Mouse (Mus musculus) limb, embryonic 11.5 days (tissue): ENCODE results near the gene Arhgef17. TPM values are rescaled to one million over a fixed set of nuclear protein-coding genes. Genes with fewer than 3 reads are reported as not detected.

ENCODE experiments used
- ATAC-seq: fragments of 200-750 bp; cut with Nextera tagmentation; 2 replicates; pipeline ENCODE4 v1.8.0; 2017; ENCODE audit warnings: low read depth; ENCODE audit not compliant: insufficient number of reproducible peaks, low FRiP score, low TSS enrichment
- DNase-seq: peaks from one replicate; pipeline ENCODE4 v3.0.0-alpha.2; 2015; ENCODE audit warnings: low spot score
- H3K27ac ChIP-seq: fragments of 300-500 bp; sonication (generic); replicated peaks from 2 replicates; pipeline ENCODE4 v1.5.1; 2014; ENCODE audit warnings: low read depth, mild to moderate bottlenecking, low read length
- H3K27me3 ChIP-seq: fragments of 300-500 bp; sonication (generic); 2 replicates; pipeline ENCODE4 v1.6.1; 2014; ENCODE audit warnings: mild to moderate bottlenecking, low read length, mixed read lengths; ENCODE audit not compliant: control insufficient read depth, insufficient read depth
- H3K36me3 ChIP-seq: fragments of 300-500 bp; sonication (generic); 2 replicates; pipeline ENCODE4 v1.6.1; 2014; ENCODE audit warnings: mild to moderate bottlenecking, low read length, moderate library complexity, mixed read lengths; ENCODE audit not compliant: control insufficient read depth, insufficient read depth
- H3K4me1 ChIP-seq: fragments of 300-500 bp; sonication (generic); 2 replicates; pipeline ENCODE4 v1.6.1; 2014; ENCODE audit warnings: low read length, mixed read lengths; ENCODE audit not compliant: control insufficient read depth, insufficient read depth
- H3K4me2 ChIP-seq: fragments of 300-500 bp; sonication (generic); 2 replicates; pipeline ENCODE4 v1.6.1; 2014; ENCODE audit warnings: low read depth, mild to moderate bottlenecking, moderate library complexity; ENCODE audit not compliant: severe bottlenecking
- H3K4me3 ChIP-seq: fragments of 300-500 bp; sonication (generic); 2 replicates; pipeline ENCODE4 v1.5.1; 2014; ENCODE audit warnings: low read depth, low read length
- H3K9ac ChIP-seq: fragments of 300-500 bp; sonication (generic); 2 replicates; pipeline ENCODE4 v1.6.1; 2014; ENCODE audit warnings: mild to moderate bottlenecking, low read length
- H3K9me3 ChIP-seq: fragments of 300-500 bp; sonication (generic); 2 replicates; pipeline ENCODE4 v1.6.1; 2016; ENCODE audit warnings: low read length; ENCODE audit not compliant: control insufficient read depth
- WGBS: fragments of 180-500 bp; shearing (Covaris S2); extraction: QIAGEN DNeasy Blood & Tissue Kit; methylation state at CpG from one replicate; pipeline ENCODE4 v1.1.7; 2014; 5-methylcytosine and 5-hydroxymethylcytosine counted together
- polyA plus RNA-seq: library from polyadenylated mRNA; unstranded; fragments of >200 nt; fragmentation: Nextera tagmentation; extraction: Ambion mirVana; gene quantifications from 2 replicates; pipeline ENCODE4 v1.2.1, GENCODE M21; 2014

Arhgef17 gene
- polyA plus RNA-seq, 1 experiment from 2014 or later, result 12.6 TPM

GRCm38 (mm10) chr7:100950481-100951010 is 18.6 kb upstream of the Arhgef17 start:
- Histone ChIP-seq H3K27ac (no peak overlapping the region), H3K9ac (no peak overlapping the region), H3K36me3 (no peaks in the 10 kb centered on the region), H3K4me1 (no peaks in the 10 kb centered on the region), H3K4me2 (no peak overlapping the region), H3K9me3 (no peaks in the 10 kb centered on the region), H3K27me3 (no peaks in the 10 kb centered on the region), H3K4me3 (no peak overlapping the region)
- ATAC-seq (no peak), DNase-seq (no peak)
- 54% methylated on average over 12 of the region's 12 CpGs for WGBS

GRCm38 (mm10) chr7:100950031-100950430 is 18.1 kb upstream of the Arhgef17 start:
- Histone ChIP-seq H3K4me1 (no peaks in the 10 kb centered on the region), H3K9ac (no peak overlapping the region), H3K27me3 (no peaks in the 10 kb centered on the region), H3K36me3 (no peaks in the 10 kb centered on the region), H3K4me2 (no peak overlapping the region), H3K27ac (no peak overlapping the region), H3K4me3 (no peak overlapping the region), H3K9me3 (no peaks in the 10 kb centered on the region)
- 74% methylated on average over 5 of the region's 5 CpGs for WGBS
- no peak for DNase-seq
- no peak for ATAC-seq

GRCm38 (mm10) chr7:100944738-100945137 is 12.8 kb upstream of the Arhgef17 start:
- no peak overlapping the region for H3K27ac ChIP-seq
- no peaks in the 10 kb centered on the region for H3K9me3 ChIP-seq

GRCm38 (mm10) chr7:100944306-100944705 is 12.4 kb upstream of the Arhgef17 start:
- no peak for ATAC-seq
- no peak overlapping the region for H3K27ac ChIP-seq
- 0 out of 2 replicates have a peak, but pooled peaks cover 4% of the 10 kb centered on the region for H3K4me1 ChIP-seq

More at GRCm38 (mm10) chr7:100944738-100945137, 12.8 kb upstream of the Arhgef17 start:
- Histone ChIP-seq H3K36me3 (no peaks in the 10 kb centered on the region), H3K4me1 (0 out of 2 replicates have a peak, but pooled peaks cover 4% of the 10 kb centered on the region), H3K4me2 (no peak overlapping the region), H3K9ac (no peak overlapping the region), H3K27me3 (no peaks in the 10 kb centered on the region), H3K4me3 (no peak overlapping the region)
- ATAC-seq, result no peak
- no peak for DNase-seq
- WGBS, result 87% methylated on average over 5 of the region's 5 CpGs

GRCm38 (mm10) chr7:100942789-100943615 is 11.1 kb upstream of the Arhgef17 start:
- 52% methylated on average over 12 of the region's 12 CpGs for WGBS
- H3K4me1 ChIP-seq, result 0 out of 2 replicates have a peak, but pooled peaks cover 4% of the 10 kb centered on the region
- no peak overlapping the region for H3K4me2 ChIP-seq
- DNase-seq, result peak; percentile 78
- H3K27me3 ChIP-seq, result no peaks in the 10 kb centered on the region
- H3K9ac ChIP-seq, result no peak overlapping the region
- no peak overlapping the region for H3K4me3 ChIP-seq
- H3K27ac ChIP-seq, result no peak overlapping the region
- ATAC-seq, result 0 out of 2 replicates have a peak, but pooled peaks have one; percentile 14
- H3K36me3 ChIP-seq, result no peaks in the 10 kb centered on the region
- no peaks in the 10 kb centered on the region for H3K9me3 ChIP-seq

More at GRCm38 (mm10) chr7:100944306-100944705, 12.4 kb upstream of the Arhgef17 start:
- Histone ChIP-seq H3K4me3 (no peak overlapping the region), H3K4me2 (no peak overlapping the region), H3K36me3 (no peaks in the 10 kb centered on the region), H3K9me3 (no peaks in the 10 kb centered on the region), H3K9ac (no peak overlapping the region), H3K27me3 (no peaks in the 10 kb centered on the region)
- DNase-seq, result no peak
- WGBS, result 90% methylated on average over 2 of the region's 2 CpGs

- Histone ChIP-seq H3K4me2 (no peak overlapping the region), H3K4me1 (0 out of 2 replicates have a peak, but pooled peaks cover 4% of the 10 kb centered on the region), H3K9ac (no peak overlapping the region), H3K4me3 (no peak overlapping the region), H3K27ac (no peak overlapping the region), H3K36me3 (no peaks in the 10 kb centered on the region), H3K27me3 (no peaks in the 10 kb centered on the region), H3K9me3 (no peaks in the 10 kb centered on the region)
- no peak for ATAC-seq
- WGBS, result 34% methylated on average over 5 of the region's 5 CpGs
- DNase-seq, result no peak
Observed at GRCm38 (mm10) chr7:100941169-100941568, 9.3 kb upstream of the Arhgef17 start.

GRCm38 (mm10) chr7:100938106-100938505 is 6.2 kb upstream of the Arhgef17 start:
- H3K9me3 ChIP-seq, result no peaks in the 10 kb centered on the region
- H3K27me3 ChIP-seq, result no peaks in the 10 kb centered on the region
- H3K4me1 ChIP-seq, result no peaks in the 10 kb centered on the region
- no peak overlapping the region for H3K4me3 ChIP-seq
- no peak for DNase-seq
- 92% methylated on average over 16 of the region's 16 CpGs for WGBS
- no peak overlapping the region for H3K27ac ChIP-seq
- H3K36me3 ChIP-seq, result no peaks in the 10 kb centered on the region
- ATAC-seq, result no peak
- no peak overlapping the region; the same call in 1 of the 2 replicates for H3K4me2 ChIP-seq
- no peak overlapping the region for H3K9ac ChIP-seq

- Histone ChIP-seq H3K4me1 (no peaks in the 10 kb centered on the region), H3K4me3 (no peak overlapping the region), H3K4me2 (no peak overlapping the region), H3K9ac (no peak overlapping the region), H3K27me3 (no peaks in the 10 kb centered on the region), H3K27ac (no peak overlapping the region), H3K9me3 (no peaks in the 10 kb centered on the region), H3K36me3 (no peaks in the 10 kb centered on the region)
- ATAC-seq (no peak), DNase-seq (no peak)
- WGBS, result 77% methylated on average over 3 of the region's 3 CpGs
Observed at GRCm38 (mm10) chr7:100937481-100937880, 5.6 kb upstream of the Arhgef17 start.
